Mouse (Mus musculus) CD4-positive, CD25-positive, alpha-beta regulatory T cell, adult 4 months (primary cell): ENCODE data around the gene Spata13. TPM values are rescaled to one million over a fixed set of nuclear protein-coding genes. Genes with fewer than 3 reads are reported as not detected.
A peak's percentile ranks its signal among the peaks of the same experiment; 100 is the strongest.

Experiments
- ATAC-seq: one replicate; pipeline ENCODE4 v1.8.0; 2017
- polyA plus RNA-seq, 2 experiments: library from polyadenylated mRNA; unstranded; fragments of 100-300 nt; shearing (Covaris generic); gene quantifications; one replicate each; pipeline ENCODE4 v1.2.1; 2017

Gene Spata13
- polyA plus RNA-seq, 2 experiments from 2014 or later, result 90.7 to 146 TPM

DNA sequence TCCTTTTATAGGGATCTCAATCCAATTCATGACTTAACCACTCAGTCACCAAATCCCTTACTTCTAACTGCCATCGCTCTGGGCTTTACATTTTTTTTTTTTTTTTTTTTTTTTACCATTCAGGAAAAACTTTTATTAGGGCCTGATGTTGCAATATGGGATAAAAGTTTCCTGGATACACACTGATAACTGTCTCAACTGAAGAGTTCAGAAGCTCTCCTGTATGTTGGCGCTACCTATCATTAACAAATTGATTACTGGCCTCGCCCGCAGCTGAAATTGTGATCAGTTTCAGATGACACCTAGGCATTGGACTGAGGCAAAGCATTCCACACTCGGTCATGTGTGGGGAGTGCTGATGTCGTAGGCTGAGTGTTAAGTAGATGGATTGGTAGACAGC is 7.3 kb downstream of the Spata13 start:
- ATAC-seq, result no peak

- no peak for ATAC-seq
Observed at GRCm38 (mm10) chr14:60642131-60642530, 8.3 kb downstream of the Spata13 start.

- ATAC-seq, result no peak
Observed at GRCm38 (mm10) chr14:60643098-60643870, 9.5 kb downstream of the Spata13 start.

DNA sequence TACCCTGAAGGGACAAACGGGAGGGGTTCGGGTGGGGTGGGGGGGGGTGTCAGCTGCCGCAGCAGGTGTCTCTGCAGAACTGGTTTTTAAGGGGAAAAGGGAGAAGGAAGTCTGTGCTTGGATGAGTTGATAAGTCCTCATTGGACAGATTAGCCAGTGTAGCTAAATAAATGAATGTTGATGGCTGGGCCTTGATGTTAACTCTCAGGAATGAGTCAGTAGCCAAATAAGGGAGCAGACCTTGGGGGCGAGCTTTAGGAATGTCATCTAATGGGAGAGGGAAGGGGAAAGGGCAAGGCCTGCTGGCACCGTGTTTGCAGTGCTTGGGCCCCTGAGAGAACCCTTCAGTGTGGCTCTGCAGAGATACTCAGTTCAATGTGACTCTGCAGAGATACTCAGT is 12.6 kb downstream of the Spata13 start:
- ATAC-seq, result no peak

DNA sequence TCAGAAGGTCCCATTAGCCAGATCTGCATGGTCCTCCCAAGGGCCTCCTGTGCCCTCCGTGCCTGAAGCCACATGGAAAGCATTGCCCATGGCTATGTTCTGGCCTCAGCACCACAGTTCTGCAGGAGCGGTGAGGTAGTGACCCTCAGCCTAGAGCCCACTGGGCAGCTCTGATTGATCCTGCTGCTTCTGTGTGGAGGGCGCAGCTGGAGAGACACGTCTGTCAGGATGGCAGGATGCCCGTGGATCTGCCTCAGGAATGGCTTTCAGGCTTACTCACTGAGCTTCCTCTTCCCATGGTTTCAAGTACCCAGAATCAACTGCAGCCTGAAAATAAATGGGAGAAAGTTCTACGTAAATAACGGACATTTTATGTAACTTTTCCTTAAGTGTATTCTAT is 14.1 kb downstream of the Spata13 start:
- no peak for ATAC-seq

DNA sequence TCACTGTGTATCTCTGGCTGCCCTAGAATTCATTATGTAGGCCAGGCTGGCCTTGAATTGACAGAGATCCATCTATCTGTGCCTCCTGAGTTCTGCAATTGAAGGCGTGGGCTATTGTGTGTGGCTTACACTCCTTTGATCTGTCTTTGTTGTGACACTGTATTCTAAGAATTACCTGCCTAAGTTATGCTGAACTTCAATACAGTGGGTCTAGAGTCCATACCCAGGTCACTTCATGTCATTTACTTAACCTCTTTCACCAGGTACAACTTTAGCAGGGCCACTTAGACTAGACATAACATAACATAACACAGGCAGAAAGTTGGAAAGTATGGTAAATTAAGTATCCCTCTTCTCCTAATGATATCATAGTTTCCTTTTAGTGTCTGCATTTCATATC is 15.2 kb downstream of the Spata13 start:
- no peak for ATAC-seq

GRCm38 (mm10) chr14:60653184-60653583 is 19.4 kb downstream of the Spata13 start:
- no peak for ATAC-seq

DNA sequence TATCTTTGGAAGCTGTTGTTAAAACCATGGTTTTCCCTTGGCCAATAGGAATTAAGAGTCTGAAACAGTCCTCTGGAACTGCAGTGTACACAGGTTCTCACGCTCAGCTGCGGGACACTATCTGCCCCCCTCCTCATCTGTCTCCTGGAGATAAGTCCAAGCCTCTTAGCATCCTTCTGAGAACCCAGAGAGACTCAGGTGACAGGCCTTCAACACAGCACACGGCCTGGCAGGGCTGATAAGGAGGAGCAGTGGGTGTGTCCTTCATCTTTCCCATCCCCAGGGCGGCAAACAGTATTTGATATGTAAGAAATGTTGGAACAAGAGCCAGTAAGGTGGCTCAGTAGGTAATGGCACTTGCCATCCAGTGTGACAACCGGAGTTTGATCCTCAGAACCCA is 20.2 kb downstream of the Spata13 start:
- no peak for ATAC-seq

- ATAC-seq, result no peak
Observed at GRCm38 (mm10) chr14:60654708-60655107, 20.9 kb downstream of the Spata13 start.

GRCm38 (mm10) chr14:60655941-60656700 is 22.3 kb downstream of the Spata13 start:
- no peak for ATAC-seq

DNA sequence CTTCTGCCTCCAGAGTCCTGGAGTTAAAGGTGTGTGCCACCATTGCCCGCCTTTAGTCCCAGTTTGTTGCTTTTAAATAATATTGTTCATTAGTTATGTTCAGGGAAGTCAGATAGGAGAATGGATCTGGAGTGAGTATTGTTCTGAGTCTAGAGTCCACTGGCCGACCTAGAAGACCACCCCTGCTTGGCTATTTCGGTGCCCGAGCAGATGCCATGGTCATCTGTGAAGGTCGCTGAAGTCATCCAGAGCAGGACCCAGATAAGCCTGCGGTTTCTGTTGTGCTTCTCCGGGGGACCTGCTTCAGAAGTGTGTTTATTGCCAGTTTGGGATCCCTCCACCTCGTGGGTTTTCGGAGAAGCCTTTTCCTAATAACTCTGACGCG is 22.9 kb downstream of the Spata13 start:
- no peak for ATAC-seq

GRCm38 (mm10) chr14:60657891-60658290 is 24.1 kb downstream of the Spata13 start:
- ATAC-seq, result no peak

DNA sequence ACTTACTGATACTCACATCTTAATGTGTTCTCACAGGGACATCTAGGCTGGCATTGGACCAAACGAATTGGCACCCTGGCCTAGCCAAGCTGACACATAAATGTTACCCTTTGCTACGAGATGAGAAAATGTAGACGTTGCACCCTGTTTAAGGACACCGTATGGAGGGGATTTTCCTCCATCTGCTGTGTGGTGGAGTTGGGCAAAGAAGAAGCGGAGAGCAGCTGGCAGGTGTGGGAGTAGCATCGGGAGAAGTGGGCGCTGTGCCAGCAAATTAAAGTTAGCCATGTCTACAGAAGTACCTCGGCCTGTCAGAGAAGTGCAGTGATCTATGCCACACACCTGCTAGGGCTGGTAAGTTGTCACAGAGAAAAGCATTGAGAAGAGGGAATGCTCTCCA is 25.7 kb downstream of the Spata13 start:
- no peak for ATAC-seq

- no peak for ATAC-seq
Observed at GRCm38 (mm10) chr14:60660591-60660990, 26.8 kb downstream of the Spata13 start.

GRCm38 (mm10) chr14:60661281-60661680 is 27.5 kb downstream of the Spata13 start:
- no peak for ATAC-seq

DNA sequence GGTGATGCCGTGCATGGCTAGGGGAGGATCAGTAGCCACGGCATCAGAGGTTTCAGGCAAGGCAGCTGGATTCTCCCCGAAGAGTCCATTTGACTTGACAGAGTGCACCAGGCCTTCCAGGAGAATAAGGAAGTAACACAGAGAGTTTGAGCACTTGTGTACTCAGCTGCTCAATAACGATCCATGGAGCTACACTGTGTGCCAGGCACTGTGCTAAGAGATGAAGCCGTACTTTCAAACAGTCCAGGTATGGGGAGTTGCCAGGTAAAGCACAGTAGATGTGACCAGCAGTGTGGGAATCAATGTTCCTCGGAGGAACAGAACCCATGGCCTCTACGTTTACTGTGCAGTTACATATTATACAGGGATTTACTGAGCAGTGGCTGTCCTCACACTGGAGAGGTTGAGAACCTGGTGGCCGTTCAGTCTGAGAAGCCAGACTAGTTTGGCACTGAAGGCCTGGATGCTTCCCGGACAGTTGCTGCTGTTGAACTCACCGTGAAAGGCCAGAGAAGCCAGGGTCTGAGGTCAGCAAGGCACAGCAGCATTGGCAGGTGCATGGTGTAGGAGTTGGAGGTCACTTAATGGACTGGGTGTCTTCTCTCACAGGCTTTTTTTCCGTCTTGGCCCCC is 29.6 kb downstream of the Spata13 start:
- ATAC-seq, result no peak

DNA sequence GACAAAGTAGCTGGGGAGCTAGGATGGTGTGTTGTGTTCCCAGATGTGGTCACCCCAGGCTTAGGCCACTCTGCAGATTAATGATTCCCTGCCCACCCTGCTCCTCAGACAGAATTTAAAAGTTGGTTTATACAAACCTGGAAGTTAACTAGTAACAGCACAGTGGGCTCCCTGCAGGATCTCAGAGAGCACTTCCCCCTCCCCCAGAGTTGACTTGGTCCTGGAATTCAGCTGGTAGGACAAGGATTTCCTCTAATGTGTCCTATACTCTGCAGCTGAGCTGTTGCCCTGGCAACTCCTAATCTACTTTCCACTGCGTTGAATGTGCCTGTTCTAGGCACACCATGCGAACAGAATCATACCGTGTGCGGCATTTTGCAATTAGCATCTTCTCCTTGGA is 30.8 kb downstream of the Spata13 start:
- no peak for ATAC-seq

GRCm38 (mm10) chr14:60665263-60665662 is 31.5 kb downstream of the Spata13 start:
- no peak for ATAC-seq

DNA sequence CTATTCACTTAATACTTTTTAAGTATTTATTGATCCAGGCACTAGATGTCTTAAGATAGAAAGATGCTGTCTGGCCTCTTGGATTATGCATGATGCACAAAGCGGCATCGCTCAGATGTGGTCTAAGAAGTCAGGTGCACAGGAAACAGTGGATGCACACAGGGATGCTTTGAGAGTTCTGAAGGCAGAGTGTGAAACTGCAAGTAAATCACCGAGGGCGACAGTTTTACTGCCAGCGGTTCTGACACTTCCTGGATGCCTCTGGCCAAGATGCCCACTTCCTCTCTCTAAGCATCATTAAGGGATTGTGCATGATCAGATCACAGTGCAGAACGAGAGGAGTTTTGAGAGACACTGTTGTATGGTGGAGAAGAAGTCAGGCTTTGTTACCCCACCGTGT is 32.5 kb downstream of the Spata13 start:
- peak; percentile 60 for ATAC-seq

GRCm38 (mm10) chr14:60670191-60670590 is 36.4 kb downstream of the Spata13 start:
- no peak for ATAC-seq

GRCm38 (mm10) chr14:60671504-60671903 is 37.7 kb downstream of the Spata13 start:
- no peak for ATAC-seq

DNA sequence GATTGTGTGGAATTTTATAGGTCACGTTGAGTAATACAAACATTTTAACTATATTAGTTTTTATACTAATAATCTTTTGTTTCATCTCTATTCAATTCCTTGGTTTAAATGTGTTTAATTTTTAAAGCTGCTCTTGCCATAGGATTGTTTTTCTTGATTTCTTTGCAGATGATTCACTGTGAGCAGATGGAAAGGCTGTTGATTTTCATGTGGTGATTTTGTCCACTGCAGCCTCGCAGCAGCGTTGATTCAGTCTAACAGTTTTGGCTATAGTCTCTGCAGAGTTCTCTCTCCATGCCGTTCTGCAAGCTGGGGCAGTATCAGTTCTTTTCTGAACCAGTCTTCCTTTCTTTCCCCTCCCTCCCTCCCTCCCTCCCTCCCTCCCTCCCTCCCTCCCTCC is 41.9 kb downstream of the Spata13 start:
- ATAC-seq, result no peak

- no peak for ATAC-seq
Observed at GRCm38 (mm10) chr14:60676625-60677314, 43.0 kb downstream of the Spata13 start.
